Mouse (Mus musculus): ENCODE measurements around the gene Tbx15.

GRCm38 (mm10) chr3:99295301-99295700 is 55.1 kb downstream of the Tbx15 start:
- no peak for TF ChIP-seq CTCF (conservative IDR thresholded peaks at IDR 0.05; ENCODE audit: low read length)
- TF ChIP-seq NANOG (IDR thresholded peaks at IDR 0.05; ENCODE audit: borderline replicate concordance, low read length), result no peak
